Mouse (Mus musculus): ENCODE results near the gene Syde2. TPM values are rescaled to one million over a fixed set of nuclear protein-coding genes. Genes with fewer than 3 reads are reported as not detected.
"Not testable (repeated sequence)": the region's sequence is repeated elsewhere in the genome, so short reads cannot be mapped to it uniquely, and the experiment has no call there.

Syde2 gene
- total and polyA plus RNA-seq, 3 experiments = 12.4 to 24.1 TPM; not detected in 1

DNA sequence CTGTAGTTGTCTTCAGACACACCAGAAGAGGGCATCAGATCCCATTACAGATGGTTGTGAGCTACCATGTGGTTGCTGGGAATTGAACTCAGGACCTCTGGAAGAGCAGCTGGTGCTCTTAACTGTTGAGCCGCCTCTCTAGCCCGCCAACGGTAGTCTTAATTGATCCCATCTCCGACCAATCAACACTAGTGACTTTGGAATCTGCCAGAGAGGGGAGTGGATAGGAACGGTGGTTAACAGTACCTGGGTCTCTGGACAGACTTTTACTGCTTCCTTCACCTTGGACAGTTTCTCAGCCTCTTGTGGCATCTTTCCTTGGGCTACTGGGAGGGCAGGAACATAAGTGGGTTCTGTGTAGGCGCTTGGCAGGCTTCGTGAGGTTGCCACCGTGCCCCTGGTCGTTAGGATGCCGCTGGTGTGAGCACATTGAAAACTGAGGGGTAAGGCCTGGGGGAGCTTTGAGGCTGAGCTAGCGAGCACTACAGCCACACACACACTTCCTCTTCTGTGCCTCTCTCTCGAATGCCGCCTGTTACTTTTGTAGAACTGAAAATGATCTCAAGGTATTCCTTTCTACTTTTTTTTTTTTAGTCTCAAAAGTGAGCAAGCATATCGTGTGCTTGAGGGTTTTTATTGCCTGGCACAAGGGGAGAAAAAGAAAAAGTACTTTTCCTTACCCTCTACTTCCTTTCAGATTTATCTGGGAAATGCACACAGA lies 6.0 kb downstream of the Syde2 start (continued):
- TF ChIP-seq SIN3A (IDR thresholded peaks at IDR 0.05; ENCODE audit: low read length) (peak; percentile 26; the same call in 1 of the 2 replicates), MXI1 (IDR thresholded peaks at IDR 0.05; ENCODE audit: low read depth, low read length) (no peak; the same call in 1 of the 2 replicates), POLR2AphosphoS5 (IDR thresholded peaks at IDR 0.05; ENCODE audit: borderline replicate concordance, low read depth, low read length) (no peak), CTCF (IDR thresholded peaks at IDR 0.05 in 2 of 3, conservative IDR thresholded peaks at IDR 0.05 in 1 of 3; ENCODE audit: control insufficient read depth in 1 of 3, insufficient read depth in 1 of 3, low read depth in 2 of 3, low read length in 3 of 3, poor library complexity in 1 of 3, severe bottlenecking in 1 of 3) (0 out of 6 replicates have a peak, but pooled peaks of 1 of the 3 experiments have one; percentile 9), ETS1 (IDR thresholded peaks at IDR 0.05; ENCODE audit: low read depth, low read length) (no peak), JUND (IDR thresholded peaks at IDR 0.05; ENCODE audit: low read depth, low read length) (no peak), NRF1 (IDR thresholded peaks at IDR 0.05; ENCODE audit: insufficient read depth, low read depth, low read length, poor library complexity, severe bottlenecking) (no peak), GABPA (IDR thresholded peaks at IDR 0.05; ENCODE audit: low read depth, low read length) (no peak), POLR2AphosphoS2 (IDR thresholded peaks at IDR 0.05; ENCODE audit: low read length) (no peak), ZMIZ1 (IDR thresholded peaks at IDR 0.05; ENCODE audit: low read depth, low read length) (no peak), MYB (IDR thresholded peaks at IDR 0.05; ENCODE audit: low read depth, low read length) (peak; percentile 36; the same call in 1 of the 2 replicates), NELFE (IDR thresholded peaks at IDR 0.05; ENCODE audit: low read depth, low read length) (0 out of 2 replicates have a peak, but pooled peaks have one; percentile 27), UBTF (IDR thresholded peaks at IDR 0.05; ENCODE audit: borderline replicate concordance, insufficient read depth, low read depth, low read length) (no peak), RAD21 (IDR thresholded peaks at IDR 0.05; ENCODE audit: low read depth, low read length) (no peak), POLR2A (IDR thresholded peaks at IDR 0.05; ENCODE audit: control insufficient read depth in 1 of 2, insufficient read depth in 1 of 2, low read depth in 1 of 2, low read length in 2 of 2, poor library complexity in 1 of 2) (peak in 1 of 2 experiments; percentile 49; a peak in 1 of 4 replicates), KAT2A (conservative IDR thresholded peaks at IDR 0.05; ENCODE audit: low read depth, low read length) (no peak), EP300 (IDR thresholded peaks at IDR 0.05; ENCODE audit: low read depth in 1 of 2, low read length in 2 of 2) (no peak), USF1 (IDR thresholded peaks at IDR 0.05; ENCODE audit: low read depth, low read length) (no peak), SMC3 (IDR thresholded peaks at IDR 0.05; ENCODE audit: low read depth, low read length) (no peak), MAX (IDR thresholded peaks at IDR 0.05; ENCODE audit: low read length) (0 out of 2 replicates have a peak, but pooled peaks have one; percentile 10)

GRCm38 (mm10) chr3:145995489-145995888 lies 7.8 kb downstream of the Syde2 start:
- H3K36me3 ChIP-seq (ENCODE audit: control insufficient read depth in 1 of 2, insufficient read depth in 2 of 2, low read length in 2 of 2) = peaks cover 1 to 14% of the 10 kb centered on the region in 2 experiments
- no peak overlapping the region for H3K4me3 ChIP-seq (ENCODE audit: control insufficient read depth in 1 of 2, insufficient read depth in 1 of 2, low read depth in 2 of 2, low read length in 2 of 2)
- no peak overlapping the region for H3K9ac ChIP-seq (ENCODE audit: control insufficient read depth, low read depth, low read length, poor library complexity, severe bottlenecking)
- peaks cover 8 to 11% of the 10 kb centered on the region in 2 experiments; a peak in 3 of 4 replicates for H3K4me1 ChIP-seq (ENCODE audit: control insufficient read depth in 1 of 2, insufficient read depth in 2 of 2, low read length in 2 of 2)
- H3K9me3 ChIP-seq (replicated peaks; ENCODE audit: insufficient read depth, low read length) = no peaks in the 10 kb centered on the region
- H3K27ac ChIP-seq (ENCODE audit: control insufficient read depth, low read depth, low read length) = no peak overlapping the region
- H3K79me2 ChIP-seq (ENCODE audit: control insufficient read depth, insufficient read depth, low read length, poor library complexity) = peaks cover 32% of the 10 kb centered on the region
- no peaks in the 10 kb centered on the region for H3K27me3 ChIP-seq (ENCODE audit: control insufficient read depth in 1 of 2, insufficient read depth in 2 of 2, low read length in 2 of 2)
- TF ChIP-seq USF1 (IDR thresholded peaks at IDR 0.05; ENCODE audit: low read depth, low read length) (no peak), HCFC1 (IDR thresholded peaks at IDR 0.05; ENCODE audit: low read depth, low read length) (no peak), GABPA (IDR thresholded peaks at IDR 0.05; ENCODE audit: low read depth, low read length) (no peak), POLR2A (IDR thresholded peaks at IDR 0.05; ENCODE audit: control insufficient read depth in 1 of 2, insufficient read depth in 1 of 2, low read depth in 1 of 2, low read length in 2 of 2, poor library complexity in 1 of 2) (no peak), ZC3H11A (IDR thresholded peaks at IDR 0.05; ENCODE audit: low read depth, low read length) (no peak), ZNF384 (IDR thresholded peaks at IDR 0.05; ENCODE audit: low read depth, low read length) (no peak), RCOR1 (IDR thresholded peaks at IDR 0.05; ENCODE audit: low read depth, low read length) (no peak), E2F4 (IDR thresholded peaks at IDR 0.05; ENCODE audit: borderline replicate concordance, low read depth, low read length) (no peak), CHD1 (IDR thresholded peaks at IDR 0.05; ENCODE audit: low read depth, low read length) (no peak), POLR2AphosphoS5 (IDR thresholded peaks at IDR 0.05; ENCODE audit: borderline replicate concordance, low read depth, low read length) (no peak), EP300 (IDR thresholded peaks at IDR 0.05; ENCODE audit: low read depth in 1 of 2, low read length in 2 of 2) (no peak), MYC (IDR thresholded peaks at IDR 0.05; ENCODE audit: low read depth, low read length) (no peak), JUND (IDR thresholded peaks at IDR 0.05; ENCODE audit: low read depth, low read length) (no peak), SIN3A (IDR thresholded peaks at IDR 0.05; ENCODE audit: low read length) (no peak)
- DNase-seq (ENCODE audit: low read depth, low spot score) = no peak

- H3K4me3 ChIP-seq (ENCODE audit: control insufficient read depth in 1 of 2, insufficient read depth in 1 of 2, low read depth in 2 of 2, low read length in 2 of 2); H3K27ac ChIP-seq (ENCODE audit: control insufficient read depth, low read depth, low read length); H3K27me3 ChIP-seq (ENCODE audit: control insufficient read depth in 1 of 2, insufficient read depth in 2 of 2, low read length in 2 of 2); H3K9me3 ChIP-seq (replicated peaks; ENCODE audit: insufficient read depth, low read length); DNase-seq (ENCODE audit: low read depth, low spot score); H3K9ac ChIP-seq (ENCODE audit: control insufficient read depth, low read depth, low read length, poor library complexity, severe bottlenecking): not testable (repeated sequence)
- Histone ChIP-seq H3K36me3 (ENCODE audit: control insufficient read depth in 1 of 2, insufficient read depth in 2 of 2, low read length in 2 of 2) (peaks cover 6 to 12% of the 10 kb centered on the region in 2 experiments), H3K4me1 (ENCODE audit: control insufficient read depth in 1 of 2, insufficient read depth in 2 of 2, low read length in 2 of 2) (peaks cover 6 to 11% of the 10 kb centered on the region in 2 experiments; a peak in 3 of 4 replicates), H3K79me2 (ENCODE audit: control insufficient read depth, insufficient read depth, low read length, poor library complexity) (peaks cover 28% of the 10 kb centered on the region)
Observed at GRCm38 (mm10) chr3:145996539-145996938, 8.9 kb downstream of the Syde2 start.
